Mouse (Mus musculus) heart, postnatal 36 days (tissue): ENCODE measurements around the gene Rptor. TPM values are rescaled to one million over a fixed set of nuclear protein-coding genes. Genes with fewer than 3 reads are reported as not detected.

ENCODE experiments used
- DNase-seq, 2 experiments: peaks; one replicate each; pipeline ENCODE4 v3.0.0; 2021 to 2022
- intact Hi-C: fragments of 180-260 bp; cut with DNase I; formaldehyde crosslinking; loops from one replicate; pipeline ENCODE4 v1.15.1; 2025
- total RNA-seq, 2 experiments: library from RNA; stranded (reverse); gene quantifications; 2 replicates each; pipeline ENCODE4 v1.2.3; 2021

The Rptor gene
- total RNA-seq, 2 experiments from 2014 or later = 34.8 to 36.0 TPM

GRCm38 (mm10) chr11:119801855-119802254 lies 199.2 kb downstream of the Rptor start:
- DNase-seq = no peak
- intact Hi-C loops = no loop called here

- no peak for DNase-seq
- intact Hi-C loops = no loop called here
Observed at GRCm38 (mm10) chr11:119802947-119803346, 200.2 kb downstream of the Rptor start.

GRCm38 (mm10) chr11:119804392-119804791 lies 201.7 kb downstream of the Rptor start:
- no peak for DNase-seq
- intact Hi-C loops = no loop called here

GRCm38 (mm10) chr11:119805112-119805750 lies 202.5 kb downstream of the Rptor start:
- intact Hi-C loops = no loop called here
- no peak for DNase-seq

GRCm38 (mm10) chr11:119806539-119806938 lies 203.8 kb downstream of the Rptor start:
- intact Hi-C loops = no loop called here
- DNase-seq = no peak

- DNase-seq = no peak
- intact Hi-C loops = no loop called here
Observed at GRCm38 (mm10) chr11:119807431-119808031, 204.8 kb downstream of the Rptor start.

GRCm38 (mm10) chr11:119808647-119809280 lies 206.1 kb downstream of the Rptor start:
- intact Hi-C loops = no loop called here
- DNase-seq = no peak

GRCm38 (mm10) chr11:119809309-119809708 lies 206.6 kb downstream of the Rptor start:
- intact Hi-C loops = no loop called here
- DNase-seq = no peak

GRCm38 (mm10) chr11:119811022-119811421 lies 208.3 kb downstream of the Rptor start:
- DNase-seq = no peak
- intact Hi-C loops = no loop called here

GRCm38 (mm10) chr11:119811598-119811997 lies 208.9 kb downstream of the Rptor start:
- intact Hi-C loops = no loop called here
- DNase-seq = no peak

- intact Hi-C loops = no loop called here
- no peak for DNase-seq
Observed at GRCm38 (mm10) chr11:119812093-119812492, 209.4 kb downstream of the Rptor start.

- intact Hi-C loops = no loop called here
- no peak for DNase-seq
Observed at GRCm38 (mm10) chr11:119814035-119814558, 211.4 kb downstream of the Rptor start.

GRCm38 (mm10) chr11:119816798-119817361 lies 214.2 kb downstream of the Rptor start:
- DNase-seq = no peak
- intact Hi-C loops = no loop called here

- intact Hi-C loops = no loop called here
- no peak for DNase-seq
Observed at GRCm38 (mm10) chr11:119817362-119817837, 214.7 kb downstream of the Rptor start.

- DNase-seq = no peak
- intact Hi-C loops = no loop called here
Observed at GRCm38 (mm10) chr11:119817898-119818297, 215.2 kb downstream of the Rptor start.

GRCm38 (mm10) chr11:119821514-119821913 lies 218.8 kb downstream of the Rptor start:
- no peak for DNase-seq
- intact Hi-C loops = no loop called here

- intact Hi-C loops = no loop called here
- DNase-seq = no peak
Observed at GRCm38 (mm10) chr11:119824072-119824649, 221.5 kb downstream of the Rptor start.

- intact Hi-C loops = no loop called here
- no peak for DNase-seq
Observed at GRCm38 (mm10) chr11:119825783-119826182, 223.1 kb downstream of the Rptor start.

GRCm38 (mm10) chr11:119826239-119826638 lies 223.5 kb downstream of the Rptor start:
- intact Hi-C loops = no loop called here
- DNase-seq = no peak

- intact Hi-C loops = no loop called here
- DNase-seq = no peak
Observed at GRCm38 (mm10) chr11:119829116-119829515, 226.4 kb downstream of the Rptor start.

- intact Hi-C loops = no loop called here
- DNase-seq = no peak
Observed at GRCm38 (mm10) chr11:119831682-119832081, 229.0 kb downstream of the Rptor start.
